Mouse (Mus musculus) thymus, adult 2 months (tissue): ENCODE data around the gene Dusp27.

ENCODE experiments used
- CTCF ChIP-seq: fragments of 200-500 bp; IDR thresholded peaks from 2 replicates; pipeline ENCODE4 v1.5.1; 2012; ENCODE audit warnings: mild to moderate bottlenecking, control low read depth, low read length, moderate library complexity, borderline replicate concordance; ENCODE audit not compliant: control insufficient read depth, poor library complexity, insufficient read depth; ENCODE audit errors: extremely low read depth
- POLR2A ChIP-seq: fragments of 200-500 bp; IDR thresholded peaks from 2 replicates; pipeline ENCODE4 v1.6.1; 2012; ENCODE audit warnings: mild to moderate bottlenecking, low read length, control low read depth, moderate library complexity; ENCODE audit not compliant: control insufficient read depth, poor library complexity, insufficient read depth; ENCODE audit errors: extremely low read depth

DNA sequence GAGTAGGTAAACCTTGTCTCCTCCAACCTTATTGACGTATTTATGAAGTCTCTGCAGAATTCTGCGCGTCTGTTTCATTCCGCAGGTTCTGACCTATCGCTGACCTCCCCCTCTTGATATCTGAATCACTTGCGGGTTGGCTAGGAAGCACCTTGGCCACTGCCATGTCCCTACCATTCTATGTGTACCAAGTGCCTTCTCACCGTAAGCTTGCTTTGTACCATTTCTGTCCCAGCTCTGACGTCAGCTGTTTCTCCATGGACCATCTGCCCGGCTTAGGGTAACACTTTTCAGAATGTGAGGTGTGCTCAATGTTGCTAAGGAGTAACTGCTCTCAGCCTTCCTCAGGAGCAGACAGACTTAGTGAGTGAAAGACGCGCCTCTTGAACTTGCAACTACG lies 43.1 kb upstream of the Dusp27 start:
- TF ChIP-seq CTCF (no peak), POLR2A (no peak)
